8 mouse cellular contexts compared by ENCODE assay signal in genomic region chr11:103372068-103372467, GRCm38 (mm10). TPM values are rescaled to one million over a fixed set of nuclear protein-coding genes. Genes with fewer than 3 reads are reported as not detected.
A peak's percentile ranks its signal among the peaks of the same experiment; 100 is the strongest.
DNase-seq lines count a peak whose midpoint lies in the region; ATAC-seq and TF ChIP-seq lines count a peak whose summit lies in the region.

No protein-coding gene starts in this region.

- no peak overlapping the region for H3K4me3 ChIP-seq in embryonic facial prominence, embryonic 14.5 days (ENCODE audit: low read depth, low read length)
- no peak overlapping the region for H3K4me3 ChIP-seq in kidney, postnatal 0 days (replicated peaks; ENCODE audit: low read depth, low read length)
- H3K4me3 ChIP-seq in stomach, embryonic 15.5 days (replicated peaks), result no peak overlapping the region
- no peak overlapping the region for H3K4me3 ChIP-seq in forebrain, embryonic 12.5 days (replicated peaks)

- intact Hi-C loops in left cerebral cortex, postnatal 25 days (cut with DNase I), result no loop called here

- ATAC-seq in embryonic facial prominence, embryonic 14.5 days (ENCODE audit: low read depth), result no peak
- no peak for ATAC-seq in kidney, postnatal 0 days (replicated peaks; ENCODE audit: low FRiP score, low read depth)
- ATAC-seq in stomach, embryonic 15.5 days (ENCODE audit: insufficient read depth, low FRiP score, low read depth), result no peak
- no peak for ATAC-seq in forebrain, embryonic 12.5 days (ENCODE audit: low FRiP score)

- 0 out of 2 replicates have a peak overlapping the region, but pooled peaks have one; percentile 35 for H3K27ac ChIP-seq in embryonic facial prominence, embryonic 14.5 days (replicated peaks; ENCODE audit: low read depth, low read length)
- peak overlapping the region; percentile 47 for H3K27ac ChIP-seq in kidney, postnatal 0 days
- H3K27ac ChIP-seq in stomach, embryonic 15.5 days, result peak overlapping the region; percentile 44; the same call in 1 of the 2 replicates
- no peak overlapping the region for H3K27ac ChIP-seq in forebrain, embryonic 12.5 days

- 69% methylated on average over 3 of the region's 3 CpGs for WGBS in embryonic facial prominence, embryonic 14.5 days
- 50% methylated on average over 3 of the region's 3 CpGs for WGBS in kidney, postnatal 0 days
- whole genome bisulfite sequencing in stomach, embryonic 15.5 days, result 69% methylated on average over 3 of the region's 3 CpGs
- 87% methylated on average over 3 of the region's 3 CpGs for WGBS in forebrain, embryonic 12.5 days

- peaks cover 45% of the 10 kb centered on the region for H3K36me3 ChIP-seq in embryonic facial prominence, embryonic 14.5 days (ENCODE audit: control insufficient read depth, insufficient read depth, low read length)
- peaks cover 20% of the 10 kb centered on the region for H3K36me3 ChIP-seq in kidney, postnatal 0 days (ENCODE audit: insufficient read depth, low read length)
- H3K36me3 ChIP-seq in stomach, embryonic 15.5 days, result peaks cover 19% of the 10 kb centered on the region; the same call in 1 of the 2 replicates
- H3K36me3 ChIP-seq in forebrain, embryonic 12.5 days (replicated peaks), result peaks cover 51% of the 10 kb centered on the region

- no peaks in the 10 kb centered on the region for H3K4me1 ChIP-seq in embryonic facial prominence, embryonic 14.5 days (ENCODE audit: control insufficient read depth, insufficient read depth, low read length)
- no peaks in the 10 kb centered on the region for H3K4me1 ChIP-seq in kidney, postnatal 0 days (replicated peaks; ENCODE audit: insufficient read depth, low read length)
- H3K4me1 ChIP-seq in stomach, embryonic 15.5 days, result no peaks in the 10 kb centered on the region
- H3K4me1 ChIP-seq in forebrain, embryonic 12.5 days, result no peaks in the 10 kb centered on the region

- H3K9ac ChIP-seq in embryonic facial prominence, embryonic 14.5 days (ENCODE audit: low read depth, low read length), result no peak overlapping the region; the same call in 1 of the 2 replicates
- no peak overlapping the region for H3K9ac ChIP-seq in kidney, postnatal 0 days (ENCODE audit: low read depth, low read length)
- H3K9ac ChIP-seq in stomach, embryonic 15.5 days, result no peak overlapping the region
- no peak overlapping the region for H3K9ac ChIP-seq in forebrain, embryonic 12.5 days

- no peak for TF ChIP-seq CTCF in kidney, postnatal 0 days (IDR thresholded peaks at IDR 0.05; ENCODE audit: low read depth)

- H3K27me3 ChIP-seq in embryonic facial prominence, embryonic 14.5 days (replicated peaks; ENCODE audit: control insufficient read depth, insufficient read depth, low read length), result no peaks in the 10 kb centered on the region
- H3K27me3 ChIP-seq in kidney, postnatal 0 days (ENCODE audit: insufficient read depth, low read length), result no peaks in the 10 kb centered on the region
- H3K27me3 ChIP-seq in stomach, embryonic 15.5 days (replicated peaks), result no peaks in the 10 kb centered on the region
- no peaks in the 10 kb centered on the region for H3K27me3 ChIP-seq in forebrain, embryonic 12.5 days

- peak; percentile 39 to 54 for DNase-seq in left cerebral cortex, postnatal 25 days (ENCODE audit: low spot score in 2 of 2)
- no peak for DNase-seq in left cerebral cortex, adult 11 months (ENCODE audit: low spot score)
- DNase-seq in adrenal gland, postnatal 14 days, result peak; percentile 57
- DNase-seq in embryonic facial prominence, embryonic 14.5 days (ENCODE audit: low spot score), result no peak
- no peak for DNase-seq in kidney, postnatal 0 days (ENCODE audit: low spot score)
- no peak for DNase-seq in urinary bladder, postnatal 36 days (ENCODE audit: low spot score in 2 of 2)

- no peak overlapping the region for H3K4me2 ChIP-seq in embryonic facial prominence, embryonic 14.5 days (ENCODE audit: low read depth, low read length)
- no peak overlapping the region for H3K4me2 ChIP-seq in kidney, postnatal 0 days (ENCODE audit: low read length)
- no peak overlapping the region for H3K4me2 ChIP-seq in stomach, embryonic 15.5 days
- no peak overlapping the region for H3K4me2 ChIP-seq in forebrain, embryonic 12.5 days

- H3K9me3 ChIP-seq in embryonic facial prominence, embryonic 14.5 days (ENCODE audit: control insufficient read depth, low read length), result no peaks in the 10 kb centered on the region
- H3K9me3 ChIP-seq in kidney, postnatal 0 days (replicated peaks; ENCODE audit: low read length), result no peaks in the 10 kb centered on the region
- H3K9me3 ChIP-seq in stomach, embryonic 15.5 days, result no peaks in the 10 kb centered on the region
- H3K9me3 ChIP-seq in forebrain, embryonic 12.5 days, result no peaks in the 10 kb centered on the region

RNA-seq across cellular contexts. Expression of gene Arhgap27, which starts 8.6 kb away (rescaled TPM):
- 10 to 100 TPM in 1 of 2 experiments, 1 to 10 TPM in 1; 7.9 to 12.4 TPM for total RNA-seq in left cerebral cortex, postnatal 25 days (2021)
- total RNA-seq in adrenal gland, postnatal 14 days (2021), result 19.3 and 31.5 TPM in 2 replicates
- 8.6 and 9.4 TPM in 2 replicates for polyA plus RNA-seq in embryonic facial prominence, embryonic 14.5 days (2014; fragmentation: Nextera tagmentation; extraction: Ambion mirVana)
- polyA plus RNA-seq in kidney, postnatal 0 days (2015; fragmentation: Nextera tagmentation; extraction: Ambion mirVana), result 15.9 and 16.6 TPM in 2 replicates
- 21.2 and 21.5 TPM in 2 replicates for polyA plus RNA-seq in stomach, embryonic 15.5 days (2015; fragmentation: Nextera tagmentation; extraction: Ambion mirVana)
- polyA plus RNA-seq in forebrain, embryonic 12.5 days (2016; fragmentation: Nextera tagmentation; extraction: Ambion mirVana), result 3.2 and 3.7 TPM in 2 replicates

RNA-seq across cellular contexts. Expression of gene Plekhm1, which starts 40.4 kb away (rescaled TPM):
- 10 to 100 TPM; 16.5 to 17.4 TPM for total RNA-seq in left cerebral cortex, postnatal 25 days (2021)
- 17.4 and 19.6 TPM in 2 replicates for total RNA-seq in adrenal gland, postnatal 14 days (2021)
- 8.1 and 8.7 TPM in 2 replicates for polyA plus RNA-seq in embryonic facial prominence, embryonic 14.5 days (2014; fragmentation: Nextera tagmentation; extraction: Ambion mirVana)
- polyA plus RNA-seq in kidney, postnatal 0 days (2015; fragmentation: Nextera tagmentation; extraction: Ambion mirVana), result 5.4 and 6.1 TPM in 2 replicates
- polyA plus RNA-seq in stomach, embryonic 15.5 days (2015; fragmentation: Nextera tagmentation; extraction: Ambion mirVana), result 5.9 and 6.2 TPM in 2 replicates
- 10.3 and 11.1 TPM in 2 replicates for polyA plus RNA-seq in forebrain, embryonic 12.5 days (2016; fragmentation: Nextera tagmentation; extraction: Ambion mirVana)

Comparison
In these comparisons a context has a peak if more than half of its experiments do, and no peak if none do; other contexts are left out.
1. DNase-seq: peak in left cerebral cortex, postnatal 25 days (2 of 2) and adrenal gland, postnatal 14 days (single experiment); none in left cerebral cortex, adult 11 months (single experiment), embryonic facial prominence, embryonic 14.5 days (single experiment), kidney, postnatal 0 days (single experiment) and urinary bladder, postnatal 36 days (0 of 2).